Mouse (Mus musculus) myocyte (in vitro differentiated cells): ENCODE results near the gene Stk38. TPM values are rescaled to one million over a fixed set of nuclear protein-coding genes. Genes with fewer than 3 reads are reported as not detected.

Experiments
- H3K27me3 ChIP-seq: one replicate; pipeline ENCODE4 v1.6.1; 2011; ENCODE audit not compliant: control insufficient read depth, insufficient read depth, insufficient read length
- H3K36me3 ChIP-seq: one replicate; pipeline ENCODE4 v1.6.1; 2011; ENCODE audit not compliant: control insufficient read depth, insufficient read depth
- H3K4me2 ChIP-seq: one replicate; pipeline ENCODE4 v1.6.1; 2011; ENCODE audit warnings: low read depth, control low read depth
- H3K4me3 ChIP-seq: one replicate; pipeline ENCODE4 v1.5.1; 2011; ENCODE audit warnings: mild to moderate bottlenecking, control low read depth, moderate library complexity
- H3K79me2 ChIP-seq: one replicate; pipeline ENCODE4 v1.6.1; 2011; ENCODE audit not compliant: control insufficient read depth, insufficient read depth
- H3ac ChIP-seq: one replicate; pipeline ENCODE4 v1.6.1; 2011; ENCODE audit not compliant: control insufficient read depth, insufficient read length
- CEBPB ChIP-seq: IDR thresholded peaks from 2 replicates; pipeline ENCODE4 v1.6.1; 2011; ENCODE audit warnings: mild to moderate bottlenecking, moderate library complexity; ENCODE audit not compliant: poor library complexity, insufficient read depth, severe bottlenecking
- E2F4 ChIP-seq: IDR thresholded peaks from one replicate; pipeline ENCODE4 v1.6.1; 2011; ENCODE audit warnings: mild to moderate bottlenecking, control low read depth, moderate library complexity; ENCODE audit not compliant: insufficient read depth
- MAX ChIP-seq: IDR thresholded peaks from one replicate; pipeline ENCODE4 v1.6.1; 2011; ENCODE audit warnings: low read depth, mild to moderate bottlenecking, control low read depth
- MYOD1 ChIP-seq, 3 experiments: IDR thresholded peaks; one replicate each; pipeline ENCODE4 v1.6.1; 2011; ENCODE audit warnings: control low read depth in 2 of 3, low read depth in 2 of 3, mild to moderate bottlenecking in 2 of 3, moderate library complexity in 1 of 3; ENCODE audit not compliant: insufficient read length in 2 of 3, control insufficient read depth in 1 of 3
- MYOG ChIP-seq, 3 experiments: IDR thresholded peaks; one replicate each; pipeline ENCODE4 v1.6.1; 2011; ENCODE audit warnings: control low read depth in 2 of 3, low read depth in 2 of 3, mild to moderate bottlenecking in 2 of 3; ENCODE audit not compliant: insufficient read length in 2 of 3, control insufficient read depth in 1 of 3, insufficient read depth in 1 of 3
- POLR2A ChIP-seq: IDR thresholded peaks from one replicate; pipeline ENCODE4 v1.6.1; 2011; ENCODE audit warnings: low read depth, mild to moderate bottlenecking, control low read depth, moderate library complexity; ENCODE audit not compliant: insufficient read length
- POLR2AphosphoS2 ChIP-seq: IDR thresholded peaks from one replicate; pipeline ENCODE4 v1.6.1; 2011; ENCODE audit warnings: low read depth, control low read depth; ENCODE audit not compliant: insufficient read length
- REST ChIP-seq: IDR thresholded peaks from one replicate; pipeline ENCODE4 v1.6.1; 2011; ENCODE audit warnings: mild to moderate bottlenecking, control low read depth, moderate library complexity; ENCODE audit not compliant: insufficient read depth, insufficient read length
- SRF ChIP-seq: IDR thresholded peaks from one replicate; pipeline ENCODE4 v1.6.1; 2011; ENCODE audit warnings: low read depth; ENCODE audit not compliant: control insufficient read depth, insufficient read length
- TCF12 ChIP-seq: IDR thresholded peaks from one replicate; pipeline ENCODE4 v1.6.1; 2011; ENCODE audit warnings: mild to moderate bottlenecking, control low read depth; ENCODE audit not compliant: poor library complexity, insufficient read depth, severe bottlenecking
- TCF3 ChIP-seq: IDR thresholded peaks from one replicate; pipeline ENCODE4 v1.6.1; 2011; ENCODE audit warnings: low read depth, control low read depth; ENCODE audit not compliant: insufficient read length
- USF1 ChIP-seq: IDR thresholded peaks from one replicate; pipeline ENCODE4 v1.6.1; 2011; ENCODE audit warnings: low read depth, mild to moderate bottlenecking, control low read depth, moderate library complexity
- polyA plus RNA-seq: library from polyadenylated mRNA; unstranded; fragments of >200 nt; fragmentation: generic; extraction: Trizol; gene quantifications from one replicate; pipeline ENCODE4 v1.2.1, GENCODE M21; 2012; ENCODE audit warnings: missing spikeins

Stk38 gene
- polyA plus RNA-seq, 1 experiment = 28.3 TPM

DNA sequence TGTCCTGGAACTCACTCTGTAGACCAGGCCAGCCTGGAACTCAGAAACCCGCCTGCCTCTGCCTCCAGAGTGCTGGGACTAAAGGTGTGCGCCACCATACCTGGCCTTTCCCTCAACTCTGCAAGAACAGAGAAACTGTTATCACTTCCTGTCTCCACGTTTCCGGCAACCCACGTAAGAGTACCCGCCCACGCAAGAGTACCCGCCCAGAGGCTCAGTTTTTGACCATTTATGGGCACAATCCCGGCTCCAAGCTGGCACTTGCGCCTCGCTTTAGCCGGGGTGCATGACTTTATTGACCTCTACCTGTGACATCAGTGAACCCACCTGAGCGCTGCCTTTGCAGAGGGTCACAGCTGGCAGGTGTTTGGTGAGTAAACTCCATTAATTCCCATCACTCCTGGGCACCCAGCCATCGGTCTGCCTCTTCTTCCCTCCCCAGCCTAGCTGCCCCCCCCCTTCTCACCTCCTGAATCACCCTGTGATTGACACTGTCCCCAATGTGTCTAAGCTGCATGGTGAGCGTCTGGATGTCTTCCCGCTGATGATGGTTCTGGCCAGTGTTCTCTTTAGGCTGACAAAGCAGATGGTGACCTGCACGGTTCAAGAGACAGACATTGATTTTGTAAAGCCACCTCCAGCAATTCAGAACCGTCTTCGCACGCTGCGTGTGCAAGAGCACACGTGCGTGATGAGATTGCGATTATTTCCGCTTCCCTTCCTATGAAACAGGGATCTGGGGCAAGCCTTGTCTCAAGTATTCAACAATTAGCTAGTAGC, 66.8 kb downstream of the Stk38 start:
- Histone ChIP-seq H3K36me3 (no peaks in the 10 kb centered on the region), H3K27me3 (no peaks in the 10 kb centered on the region), H3K4me2 (no peak overlapping the region), H3ac (no peak overlapping the region), H3K4me3 (no peak overlapping the region), H3K79me2 (no peaks in the 10 kb centered on the region)
- TF ChIP-seq SRF (no peak), TCF3 (no peak), REST (no peak), POLR2A (no peak), MYOD1 (IDR thresholded peaks at IDR 0.05; ENCODE audit: control insufficient read depth in 1 of 3, insufficient read length in 2 of 3, low read depth in 2 of 3) (no peak), USF1 (no peak), CEBPB (no peak), MYOG (IDR thresholded peaks at IDR 0.05; ENCODE audit: control insufficient read depth in 1 of 3, insufficient read depth in 1 of 3, insufficient read length in 2 of 3, low read depth in 2 of 3) (no peak), TCF12 (no peak), E2F4 (no peak), POLR2AphosphoS2 (no peak), MAX (no peak)

DNA sequence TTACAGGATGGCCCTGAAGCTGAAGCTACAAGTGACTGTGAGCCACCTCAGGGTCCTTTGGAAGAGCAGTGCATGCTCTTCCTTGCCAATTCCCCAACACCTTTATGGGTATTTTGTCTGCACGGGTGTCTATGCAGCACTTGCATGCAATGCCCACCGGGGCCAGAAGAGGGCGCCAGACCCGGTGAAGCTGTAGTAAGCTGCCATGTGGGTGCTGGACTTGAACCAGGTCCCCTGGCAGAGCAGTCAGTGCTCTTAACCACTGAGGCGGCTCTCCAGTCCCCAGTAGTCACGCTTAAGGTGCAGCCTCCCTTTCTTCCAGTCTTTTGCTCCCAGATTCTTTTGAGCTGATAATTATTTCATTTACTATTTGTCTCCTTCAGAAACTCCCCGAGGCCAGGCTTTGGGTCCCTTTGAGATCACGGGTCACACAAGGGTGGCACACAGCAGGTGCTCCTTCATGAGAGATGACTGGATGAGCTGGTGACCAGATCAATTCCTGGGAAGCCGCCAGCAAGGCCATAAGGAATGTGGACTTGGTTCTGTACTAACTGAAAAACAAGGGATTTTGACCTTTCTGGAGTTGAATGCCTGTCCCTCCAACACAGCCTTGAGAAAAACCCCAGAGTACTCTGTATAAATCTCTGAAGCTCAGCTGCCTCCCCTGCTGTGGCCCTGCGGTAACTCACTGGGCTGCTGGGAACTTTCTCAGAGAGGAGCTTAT, 71.0 kb downstream of the Stk38 start:
- H3K4me2 ChIP-seq = no peak overlapping the region
- H3K27me3 ChIP-seq = no peaks in the 10 kb centered on the region
- H3K36me3 ChIP-seq = no peaks in the 10 kb centered on the region
- no peaks in the 10 kb centered on the region for H3K79me2 ChIP-seq
- H3K4me3 ChIP-seq = no peak overlapping the region
- TF ChIP-seq REST (no peak), MAX (no peak)
- no peak overlapping the region for H3ac ChIP-seq

DNA sequence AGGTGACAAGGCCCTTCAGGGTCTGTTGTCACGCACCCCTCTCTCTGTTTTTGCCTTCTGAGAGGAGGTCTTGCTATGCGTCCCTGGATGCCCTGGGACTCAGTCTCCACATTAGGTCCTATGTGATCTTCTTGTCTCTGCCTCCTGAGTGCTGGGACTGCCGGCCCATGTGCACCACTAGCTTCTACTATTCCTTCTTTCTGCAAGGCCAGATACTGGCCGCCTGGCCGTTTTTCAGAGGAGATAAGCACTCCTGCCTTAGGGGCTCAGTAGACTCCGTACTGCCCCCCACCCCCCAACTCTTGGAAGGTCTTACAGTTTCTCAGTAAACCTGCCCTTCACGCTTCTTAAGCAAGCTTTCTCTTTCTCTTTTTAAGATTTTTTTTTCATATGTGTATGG, 71.7 kb downstream of the Stk38 start:
- Histone ChIP-seq H3K4me3 (no peak overlapping the region), H3ac (no peak overlapping the region), H3K4me2 (no peak overlapping the region), H3K36me3 (no peaks in the 10 kb centered on the region), H3K27me3 (no peaks in the 10 kb centered on the region), H3K79me2 (no peaks in the 10 kb centered on the region)
- TF ChIP-seq E2F4 (no peak), REST (no peak), MYOD1 (IDR thresholded peaks at IDR 0.05; ENCODE audit: control insufficient read depth in 1 of 3, insufficient read length in 2 of 3, low read depth in 2 of 3) (no peak), TCF12 (no peak), MAX (no peak), SRF (no peak), TCF3 (no peak), POLR2AphosphoS2 (no peak), USF1 (no peak), POLR2A (no peak), CEBPB (no peak), MYOG (IDR thresholded peaks at IDR 0.05; ENCODE audit: control insufficient read depth in 1 of 3, insufficient read depth in 1 of 3, insufficient read length in 2 of 3, low read depth in 2 of 3) (no peak)

DNA sequence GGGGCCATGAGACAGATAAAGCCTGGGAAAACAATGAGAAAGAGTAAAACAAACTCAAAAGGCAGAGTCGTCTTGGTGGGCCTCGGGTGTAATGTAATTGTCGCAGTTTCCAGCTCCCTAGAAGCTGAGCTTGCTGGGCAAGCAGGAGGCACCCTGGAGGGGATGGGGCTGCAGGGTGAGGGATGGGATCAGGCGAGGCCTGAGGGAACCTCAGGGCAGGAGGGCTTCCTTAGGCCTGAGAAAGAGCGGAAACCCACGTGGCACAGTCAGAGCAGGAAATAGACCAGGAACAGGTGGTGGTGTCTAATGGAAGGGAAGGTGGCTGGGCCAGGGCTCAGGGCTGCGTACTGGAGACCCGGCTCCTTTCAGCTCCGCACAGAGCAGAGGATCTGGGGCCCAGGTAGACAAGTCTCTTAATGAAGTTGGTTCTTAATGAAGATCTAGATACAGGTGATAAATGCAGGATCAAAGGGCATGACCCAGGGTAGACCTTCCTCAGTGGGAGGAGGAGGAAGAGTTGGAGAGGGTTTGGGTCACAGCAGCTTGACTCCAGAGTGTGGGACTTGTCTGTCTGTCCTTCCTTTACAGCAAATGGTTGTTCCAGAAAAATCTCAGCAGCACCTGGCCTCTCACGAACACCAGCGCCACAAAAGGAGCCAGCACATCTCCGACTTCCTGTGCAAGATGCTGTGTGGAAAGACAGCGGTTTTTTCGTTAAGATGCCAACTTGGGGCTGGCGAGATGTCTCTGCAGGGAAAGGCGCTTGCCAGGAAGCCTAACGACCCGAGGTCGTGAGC, 73.5 kb downstream of the Stk38 start:
- no peaks in the 10 kb centered on the region for H3K36me3 ChIP-seq
- TF ChIP-seq MAX (no peak), POLR2AphosphoS2 (no peak), USF1 (no peak), TCF12 (no peak), MYOG (IDR thresholded peaks at IDR 0.05; ENCODE audit: control insufficient read depth in 1 of 3, insufficient read depth in 1 of 3, insufficient read length in 2 of 3, low read depth in 2 of 3) (no peak), POLR2A (no peak), MYOD1 (IDR thresholded peaks at IDR 0.05; ENCODE audit: control insufficient read depth in 1 of 3, insufficient read length in 2 of 3, low read depth in 2 of 3) (no peak), CEBPB (no peak), E2F4 (no peak), SRF (no peak), TCF3 (no peak), REST (no peak)
- no peaks in the 10 kb centered on the region for H3K79me2 ChIP-seq
- H3K27me3 ChIP-seq = no peaks in the 10 kb centered on the region
- no peak overlapping the region for H3K4me2 ChIP-seq
- no peak overlapping the region for H3ac ChIP-seq
- no peak overlapping the region for H3K4me3 ChIP-seq
